Mouse (Mus musculus): ENCODE measurements around the gene Tpsb2.

Gene Tpsb2

GRCm38 (mm10) chr17:25366005-25366404, at the start of gene Tpsb2:
TSS of gene Tpsb2 (plus strand) at chr17:25366305.
- in situ Hi-C loops (cut with MboI, MseI) = loop anchor here (5.0 kb wide), 1 partner anchor 34 kb away; no protein-coding TSS in a partner anchor

GRCm38 (mm10) chr17:25318354-25318753, 47.8 kb upstream of the Tpsb2 start, which contains the start of gene Prss29:
TSS of gene Prss29 (plus strand) at chr17:25318654.
- in situ Hi-C loops (cut with MboI, MseI) = loop anchor here (10.0 kb wide), 1 partner anchor 274 kb away; no protein-coding TSS in a partner anchor

DNA sequence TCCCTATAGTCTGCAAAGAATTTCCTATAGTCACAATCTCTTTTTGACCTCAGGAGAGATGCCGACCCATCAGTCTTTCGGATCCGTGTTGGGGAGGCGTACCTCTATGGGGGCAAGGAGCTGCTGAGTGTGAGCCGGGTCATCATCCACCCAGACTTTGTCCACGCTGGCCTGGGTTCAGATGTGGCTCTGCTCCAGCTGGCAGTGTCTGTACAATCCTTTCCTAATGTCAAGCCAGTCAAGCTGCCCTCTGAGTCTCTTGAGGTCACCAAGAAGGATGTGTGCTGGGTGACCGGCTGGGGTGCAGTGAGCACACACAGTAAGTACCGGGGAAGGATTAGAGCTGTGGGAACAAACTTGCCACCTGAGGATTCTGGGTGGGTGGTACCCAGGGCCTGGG, 45.3 kb upstream of the Tpsb2 start:
- in situ Hi-C loops (cut with MboI, MseI) = no loop called here

DNA sequence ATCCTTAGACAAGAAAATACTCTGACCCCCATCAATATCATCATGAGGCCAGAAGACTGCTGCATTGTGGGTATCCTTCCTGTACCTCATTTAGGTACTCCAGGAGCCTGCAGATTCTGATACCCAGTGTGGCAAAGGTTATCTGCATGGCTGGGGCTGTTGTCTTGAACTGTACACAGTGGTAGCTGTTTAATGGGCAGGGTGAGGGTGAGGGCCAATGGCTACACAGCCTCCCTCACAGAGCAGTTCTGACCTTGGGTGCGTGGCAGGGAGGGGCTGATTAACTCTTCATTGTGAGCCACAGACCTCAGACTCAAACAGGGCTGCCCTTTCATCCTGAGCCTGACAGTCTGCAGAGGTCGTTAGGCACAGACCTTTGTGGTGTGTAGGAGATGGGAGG, 43.2 kb upstream of the Tpsb2 start:
- in situ Hi-C loops (cut with MboI, MseI) = no loop called here

GRCm38 (mm10) chr17:25332321-25332720, 33.8 kb upstream of the Tpsb2 start:
- in situ Hi-C loops (cut with MboI, MseI) = loop anchor here (5.0 kb wide), 1 partner anchor 35 kb away; the partner anchor contains the start of genes Tpsb2 and Tpsg1

GRCm38 (mm10) chr17:25333943-25334342, 32.2 kb upstream of the Tpsb2 start:
- in situ Hi-C loops (cut with MboI, MseI) = loop anchor here (5.0 kb wide), 1 partner anchor 33 kb away; the partner anchor contains the start of genes Tpsb2 and Tpsg1

- in situ Hi-C loops (cut with MboI, MseI) = no loop called here
Measured at GRCm38 (mm10) chr17:25338218-25338617, 27.9 kb upstream of the Tpsb2 start.

DNA sequence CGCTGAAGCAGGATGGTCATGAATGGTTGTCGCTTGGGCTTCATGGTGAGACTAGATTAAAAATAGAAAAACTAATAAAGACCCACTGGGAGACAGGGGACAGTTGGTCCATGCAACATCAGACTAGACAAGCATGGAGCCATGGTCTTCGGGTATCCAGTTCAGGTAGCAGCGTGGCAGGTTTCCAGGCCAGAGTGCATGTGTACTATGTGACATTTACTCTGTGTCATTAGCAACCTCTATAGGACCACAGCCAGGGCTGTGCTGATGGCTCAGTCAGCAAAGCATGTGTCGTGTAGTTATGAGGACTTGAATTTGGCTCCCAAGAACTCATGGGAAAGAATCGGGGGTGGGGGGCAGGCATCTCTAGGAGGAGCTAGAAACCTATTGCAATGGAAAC, 26.1 kb upstream of the Tpsb2 start:
- in situ Hi-C loops (cut with MboI, MseI) = no loop called here

DNA sequence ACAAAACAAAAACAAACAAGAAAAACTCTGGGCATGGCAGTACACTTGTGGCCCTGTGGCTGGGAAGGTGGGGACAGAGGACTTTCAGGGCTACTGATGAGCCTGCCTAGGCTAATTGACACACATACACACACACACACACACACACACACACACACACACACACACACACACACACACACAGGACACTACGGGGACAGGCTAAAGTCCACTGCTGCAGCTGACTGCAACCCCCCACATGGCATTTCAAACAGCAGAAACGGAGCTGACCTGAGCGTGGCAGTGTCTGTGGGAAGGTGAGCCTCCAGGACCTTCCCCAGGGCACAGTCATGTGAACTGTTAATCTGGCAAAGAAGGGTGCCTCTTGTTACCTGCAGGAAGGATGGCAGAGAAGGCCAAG, 24.6 kb upstream of the Tpsb2 start:
- in situ Hi-C loops (cut with MboI, MseI) = no loop called here

DNA sequence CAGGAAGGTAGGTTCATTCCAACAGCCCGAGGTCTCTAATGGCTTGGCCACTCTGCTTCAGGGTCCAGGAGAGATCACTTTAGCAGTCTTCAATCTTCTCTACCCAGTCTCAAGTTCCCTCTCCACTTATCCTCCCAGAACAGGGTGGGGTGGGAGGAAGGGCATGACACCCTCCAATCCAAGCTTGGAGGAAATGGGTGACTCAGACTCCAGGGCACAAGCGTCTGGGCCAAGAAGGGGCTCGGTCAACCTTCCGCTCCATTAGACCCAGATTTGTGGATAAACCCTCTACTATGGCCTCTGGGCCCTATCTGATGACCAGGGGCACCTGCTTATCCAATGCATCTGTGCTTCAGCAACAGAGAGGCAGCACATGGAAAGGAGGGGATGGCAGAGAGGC, 20.6 kb upstream of the Tpsb2 start, which contains the start of gene Tpsab1:
TSS of gene Tpsab1 (minus strand) at position 101 of the 400 bp plus-strand sequence.
- in situ Hi-C loops (cut with MboI, MseI) = no loop called here

- in situ Hi-C loops (cut with MboI, MseI) = no loop called here
Measured at GRCm38 (mm10) chr17:25361291-25361690, 4.8 kb upstream of the Tpsb2 start.

- in situ Hi-C loops (cut with MboI, MseI) = no loop called here
Measured at GRCm38 (mm10) chr17:25363726-25364125, 2.4 kb upstream of the Tpsb2 start.

GRCm38 (mm10) chr17:25368973-25369372, 2.9 kb downstream of the Tpsb2 start, which contains the start of gene Tpsg1:
TSS of gene Tpsg1 (plus strand) at chr17:25369273.
- in situ Hi-C loops (cut with MboI, MseI) = loop anchor here (5.0 kb wide), 1 partner anchor 37 kb away; no protein-coding TSS in a partner anchor

- in situ Hi-C loops (cut with MboI, MseI) = no loop called here
Measured at GRCm38 (mm10) chr17:25372491-25372890, 6.4 kb downstream of the Tpsb2 start.

DNA sequence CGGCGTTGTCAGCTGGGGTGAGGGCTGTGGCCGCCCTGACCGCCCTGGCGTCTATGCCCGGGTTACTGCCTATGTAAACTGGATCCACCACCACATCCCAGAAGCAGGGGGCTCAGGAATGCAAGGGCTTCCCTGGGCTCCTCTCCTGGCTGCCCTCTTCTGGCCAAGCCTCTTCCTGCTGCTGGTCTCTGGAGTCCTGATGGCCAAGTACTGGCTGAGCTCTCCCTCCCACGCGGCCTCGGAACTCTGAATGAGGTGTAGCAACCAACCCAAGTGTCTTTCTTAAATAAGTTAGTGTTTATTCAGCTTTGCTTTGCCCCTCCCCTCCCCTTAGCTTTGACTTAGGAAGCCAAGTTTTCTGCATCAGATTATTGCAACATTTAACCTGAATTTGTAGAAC, 7.9 kb downstream of the Tpsb2 start:
- in situ Hi-C loops (cut with MboI, MseI) = no loop called here

DNA sequence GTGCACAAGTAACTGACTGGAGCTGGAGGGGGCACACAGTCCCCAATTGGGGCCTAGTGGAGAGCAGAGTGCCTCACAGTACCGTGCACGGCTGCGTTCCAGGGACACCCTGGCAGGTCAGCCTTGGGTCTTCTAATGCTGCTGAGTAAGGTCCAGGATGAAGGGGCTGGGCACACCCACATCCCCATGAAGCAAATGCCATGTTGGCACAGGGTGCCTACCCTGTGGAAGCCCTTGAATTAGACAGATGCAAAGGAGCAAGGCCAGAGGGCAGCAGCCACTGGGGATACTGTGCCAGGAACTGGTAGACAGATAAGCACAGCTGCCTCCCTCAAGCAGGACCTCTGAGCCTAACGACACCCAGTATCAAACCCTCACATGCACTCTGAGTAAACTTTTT, 28.4 kb downstream of the Tpsb2 start:
- in situ Hi-C loops (cut with MboI, MseI) = loop anchor here (5.0 to 10.0 kb wide), 2 partner anchors 80 to 303 kb away; no protein-coding TSS in a partner anchor

DNA sequence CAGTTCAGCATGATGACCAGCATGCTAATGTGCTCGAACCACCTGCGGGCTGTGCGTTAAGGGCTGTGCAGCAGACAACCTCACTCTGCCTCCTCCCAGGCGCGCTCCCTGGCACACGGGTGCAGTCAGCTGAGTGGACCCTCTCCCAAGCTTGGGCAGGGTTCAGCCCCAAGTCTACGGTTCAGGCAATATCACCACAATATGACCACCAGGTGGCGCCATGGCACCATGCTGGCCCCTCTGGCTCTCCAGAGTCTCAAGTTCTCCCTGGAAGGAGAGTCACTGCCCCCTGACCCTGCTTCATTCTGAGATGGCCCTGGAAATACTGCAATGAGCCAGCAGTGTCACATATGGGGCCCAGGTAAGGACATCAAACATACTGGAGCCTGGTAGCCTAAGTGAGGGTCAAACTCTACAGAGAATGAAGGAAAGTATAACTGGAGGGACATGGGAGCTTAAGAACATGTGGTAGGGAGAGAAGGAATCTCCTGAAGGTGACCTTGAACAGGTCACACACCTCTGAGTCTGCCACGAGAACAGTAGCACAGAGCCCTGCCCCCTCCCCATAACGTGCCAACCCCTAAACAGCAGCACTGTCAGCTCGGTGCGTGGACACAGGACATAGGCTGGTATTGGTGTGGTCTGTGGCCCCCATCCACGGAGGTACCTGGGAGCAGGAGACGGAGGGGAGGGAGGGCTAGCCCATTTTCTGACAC, 31.9 kb downstream of the Tpsb2 start:
- in situ Hi-C loops (cut with MboI, MseI) = loop anchor here (10.0 kb wide), 1 partner anchor 77 kb away; no protein-coding TSS in a partner anchor

GRCm38 (mm10) chr17:25398520-25398838, 32.4 kb downstream of the Tpsb2 start:
- in situ Hi-C loops (cut with MboI, MseI) = loop anchor here (10.0 kb wide), 1 partner anchor 76 kb away; no protein-coding TSS in a partner anchor

- in situ Hi-C loops (cut with MboI, MseI) = no loop called here
Measured at GRCm38 (mm10) chr17:25400443-25400842, 34.3 kb downstream of the Tpsb2 start.

- in situ Hi-C loops (cut with MboI, MseI) = no loop called here
Measured at GRCm38 (mm10) chr17:25401491-25401890, 35.4 kb downstream of the Tpsb2 start.

DNA sequence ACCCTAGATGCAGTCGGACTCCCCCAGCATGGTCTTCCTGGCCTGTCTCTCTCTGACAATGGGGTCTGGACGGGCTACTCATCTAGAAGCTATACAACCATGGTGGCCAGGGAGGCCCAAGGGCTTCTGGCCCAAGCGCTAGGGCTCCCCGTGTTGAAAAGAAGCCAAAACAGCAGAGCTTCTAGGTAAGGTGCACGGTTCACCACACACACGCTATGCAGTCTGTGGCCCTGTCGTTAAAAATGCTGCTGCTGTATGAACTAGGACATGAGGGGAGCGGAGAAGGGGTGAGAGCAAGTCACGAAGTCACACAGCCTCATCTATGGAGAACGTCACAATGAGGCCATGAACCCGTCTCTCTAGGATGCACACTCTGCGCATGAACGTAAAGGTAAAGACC, 36.1 kb downstream of the Tpsb2 start:
- in situ Hi-C loops (cut with MboI, MseI) = no loop called here

DNA sequence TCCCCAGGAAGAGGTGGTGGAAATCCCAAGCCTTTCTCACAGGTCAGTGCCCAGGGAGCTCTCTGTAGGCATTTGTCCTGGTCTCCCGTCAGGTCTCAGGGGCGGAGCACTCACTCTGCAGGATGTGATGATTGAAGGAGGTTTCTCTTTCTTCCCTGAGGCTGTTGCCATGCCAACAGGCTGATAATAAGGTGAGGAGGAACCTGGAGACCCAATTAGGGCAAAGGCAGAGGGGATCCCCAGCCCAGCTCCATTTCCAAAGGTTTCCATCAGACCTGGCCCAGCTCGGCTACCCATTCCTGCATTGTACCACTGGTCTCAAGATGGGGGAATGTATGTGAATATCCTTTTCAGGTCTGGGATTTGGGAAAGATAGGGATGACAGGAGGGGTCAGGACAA, 38.1 kb downstream of the Tpsb2 start:
- in situ Hi-C loops (cut with MboI, MseI) = no loop called here

GRCm38 (mm10) chr17:25405224-25405895, 39.3 kb downstream of the Tpsb2 start:
- in situ Hi-C loops (cut with MboI, MseI) = no loop called here

Data from T-helper 2 cell (primary cell).